In the genomic region with DNA sequence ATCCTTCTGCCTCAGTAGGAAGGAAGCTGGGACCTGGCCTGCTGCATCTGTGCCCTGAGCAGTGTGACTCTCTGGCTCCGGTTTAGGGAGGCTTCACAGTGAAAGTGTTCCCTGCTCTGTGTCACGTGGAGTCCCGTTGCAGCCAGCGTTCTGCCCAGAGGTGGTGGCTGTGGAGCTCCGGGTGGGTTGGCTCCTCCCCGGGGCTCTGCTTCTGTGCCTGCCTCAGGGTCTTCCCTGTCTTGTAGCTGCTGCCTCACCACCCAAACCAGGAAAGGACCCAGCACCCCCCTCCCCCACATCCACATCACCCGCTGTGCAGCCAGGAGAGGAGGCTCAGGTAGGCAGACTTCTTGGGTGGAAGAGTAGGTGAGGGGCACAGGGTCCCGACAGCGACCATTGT, we compare ENCODE assay signal across 28 mouse cellular contexts. TPM values are rescaled to one million over a fixed set of nuclear protein-coding genes. Genes with fewer than 3 reads are reported as not detected.
"Had no signal": no experiment of that assay in that cellular context is flagged by ENCODE, and none has a peak within 500 bp of the region (broad histone marks: within the 10 kb centered on the region; RNA-seq: fewer than 3 reads in every experiment).

No protein-coding gene starts in this region.

- H3K4me2 ChIP-seq: embryonic facial prominence, embryonic 12.5 days; embryonic facial prominence, embryonic 13.5 days; embryonic facial prominence, embryonic 15.5 days; forebrain, embryonic 12.5 days; forebrain, embryonic 13.5 days; forebrain, embryonic 15.5 days had no signal

- H3K27me3 ChIP-seq: embryonic facial prominence, embryonic 12.5 days; embryonic facial prominence, embryonic 13.5 days; embryonic facial prominence, embryonic 15.5 days; forebrain, embryonic 12.5 days; forebrain, embryonic 13.5 days; forebrain, embryonic 15.5 days had no signal

- H3K4me3 ChIP-seq: embryonic facial prominence, embryonic 10.5 days; embryonic facial prominence, embryonic 12.5 days; embryonic facial prominence, embryonic 13.5 days; embryonic facial prominence, embryonic 15.5 days; erythroblast, embryonic 14.5 days; forebrain, embryonic 10.5 days; forebrain, embryonic 12.5 days; forebrain, embryonic 13.5 days; forebrain, embryonic 15.5 days; gastrocnemius, adult 2 months; heart, adult 2 months; heart, embryonic 10.5 days had no signal

- H3K9ac ChIP-seq: embryonic facial prominence, embryonic 12.5 days; embryonic facial prominence, embryonic 13.5 days; embryonic facial prominence, embryonic 15.5 days; forebrain, embryonic 12.5 days; forebrain, embryonic 13.5 days; forebrain, embryonic 15.5 days; forebrain, postnatal 0 days had no signal

- DNase-seq: cerebellum, adult 9-10 months; cerebellum, adult 9-11 months; cerebellum, postnatal 10 days; cerebellum, postnatal 14 days; cerebellum, postnatal 25 days; cerebellum, postnatal 36 days; embryo, embryonic 11 days; forebrain, postnatal 0 days; gastrocnemius, adult 2 months; gastrocnemius, postnatal 10 days; gastrocnemius, postnatal 14 days; gastrocnemius, postnatal 25 days; gastrocnemius, postnatal 36 days; heart, adult 2 months had no signal

- H3K9me3 ChIP-seq: embryonic facial prominence, embryonic 10.5 days; embryonic facial prominence, embryonic 12.5 days; embryonic facial prominence, embryonic 13.5 days; embryonic facial prominence, embryonic 15.5 days; forebrain, embryonic 10.5 days; forebrain, embryonic 12.5 days; forebrain, embryonic 13.5 days; forebrain, embryonic 15.5 days; heart, embryonic 10.5 days had no signal

- H3K4me1 ChIP-seq: embryonic facial prominence, embryonic 12.5 days; embryonic facial prominence, embryonic 13.5 days; embryonic facial prominence, embryonic 15.5 days; forebrain, embryonic 10.5 days; forebrain, embryonic 12.5 days; forebrain, embryonic 13.5 days; forebrain, embryonic 15.5 days had no signal

- ATAC-seq: forebrain, embryonic 13.5 days; forebrain, embryonic 14.5 days; forebrain, embryonic 15.5 days; forebrain, embryonic 16.5 days; forebrain, postnatal 0 days had no signal

- H3K27ac ChIP-seq: embryonic facial prominence, embryonic 10.5 days; embryonic facial prominence, embryonic 12.5 days; embryonic facial prominence, embryonic 13.5 days; embryonic facial prominence, embryonic 15.5 days; forebrain, embryonic 10.5 days; forebrain, embryonic 12.5 days; forebrain, embryonic 13.5 days; forebrain, embryonic 15.5 days; gastrocnemius, adult 2 months; heart, adult 2 months; heart, embryonic 10.5 days had no signal

RNA-seq across cellular contexts. Expression of gene 1700088E04Rik, which starts 21.6 kb away (rescaled TPM):
- total RNA-seq: granulocyte monocyte progenitor cell, adult 5-6 weeks had no signal
- polyA plus RNA-seq: erythroblast, embryonic 14.5 days had no signal

RNA-seq across cellular contexts. Expression of gene Sox10, which starts 45.5 kb away (rescaled TPM):
- total RNA-seq: common myeloid progenitor, adult 5-6 weeks; granulocyte monocyte progenitor cell, adult 5-6 weeks had no signal
- polyA plus RNA-seq: erythroblast, embryonic 14.5 days had no signal
